Mouse (Mus musculus) layer of hippocampus, postnatal 14 days (tissue): ENCODE results near the gene Sec13. TPM values are rescaled to one million over a fixed set of nuclear protein-coding genes. Genes with fewer than 3 reads are reported as not detected.
"Not testable (repeated sequence)": the region's sequence is repeated elsewhere in the genome, so short reads cannot be mapped to it uniquely, and the experiment has no call there.

ENCODE experiments used
- DNase-seq, 2 experiments: peaks; one replicate each; pipeline ENCODE4 v3.0.0; 2021 to 2022; ENCODE audit warnings: low spot score in 2 of 2, mixed read lengths in 1 of 2
- total RNA-seq, 2 experiments: library from RNA; stranded (reverse); gene quantifications; 2 replicates each; pipeline ENCODE4 v1.2.3; 2021

Gene Sec13
- total RNA-seq, 2 experiments from 2014 or later: 80.2 to 83.7 TPM

- no peak for DNase-seq
These were observed 26.3 kb downstream of the Sec13 start for GRCm38 (mm10) chr6:113714276-113714675.

GRCm38 (mm10) chr6:113713389-113713788, 27.2 kb downstream of the Sec13 start:
- DNase-seq: not testable (repeated sequence)

GRCm38 (mm10) chr6:113712718-113713117, 27.8 kb downstream of the Sec13 start:
- DNase-seq: no peak

- DNase-seq: no peak
These were observed 43.0 kb downstream of the Sec13 start for GRCm38 (mm10) chr6:113697222-113698205.

- DNase-seq: peak; percentile 91 to 97
These were observed 43.8 kb downstream of the Sec13 start, which contains the start of gene Tatdn2 for GRCm38 (mm10) chr6:113696582-113697221. Tatdn2 (plus strand) TSS chr6:113697050.

- DNase-seq: no peak
These were observed 44.7 kb downstream of the Sec13 start for GRCm38 (mm10) chr6:113695766-113696355.

- no peak for DNase-seq
These were observed 45.3 kb downstream of the Sec13 start for GRCm38 (mm10) chr6:113695203-113695602.

- no peak for DNase-seq
These were observed 47.2 kb downstream of the Sec13 start for GRCm38 (mm10) chr6:113693377-113693776.

GRCm38 (mm10) chr6:113692661-113693133, 47.8 kb downstream of the Sec13 start:
- DNase-seq: no peak

GRCm38 (mm10) chr6:113691084-113691462, 49.5 kb downstream of the Sec13 start:
- no peak for DNase-seq

- no peak for DNase-seq
These were observed 50.0 kb downstream of the Sec13 start for GRCm38 (mm10) chr6:113690400-113691083.

- DNase-seq: no peak
These were observed 50.5 kb downstream of the Sec13 start for GRCm38 (mm10) chr6:113690008-113690399.

- no peak for DNase-seq
These were observed 53.9 kb downstream of the Sec13 start for GRCm38 (mm10) chr6:113686551-113687125.

- DNase-seq: no peak
These were observed 57.3 kb downstream of the Sec13 start for GRCm38 (mm10) chr6:113683081-113683825.

GRCm38 (mm10) chr6:113681271-113681670, 59.3 kb downstream of the Sec13 start:
- peak; percentile 69 to 78 for DNase-seq

GRCm38 (mm10) chr6:113679993-113680566, 60.5 kb downstream of the Sec13 start:
- no peak for DNase-seq

- DNase-seq: peak in 1 of 2 experiments; percentile 56
These were observed 62.1 kb downstream of the Sec13 start for GRCm38 (mm10) chr6:113678246-113679012.
